Mouse (Mus musculus): ENCODE results near the gene P2rx1. TPM values are rescaled to one million over a fixed set of nuclear protein-coding genes. Genes with fewer than 3 reads are reported as not detected.

Gene P2rx1
- total RNA-seq (2022), result under 1 TPM in 3 of 4 experiments, not detected in 1; 0.45 to 0.55 (median 0.54) TPM

DNA sequence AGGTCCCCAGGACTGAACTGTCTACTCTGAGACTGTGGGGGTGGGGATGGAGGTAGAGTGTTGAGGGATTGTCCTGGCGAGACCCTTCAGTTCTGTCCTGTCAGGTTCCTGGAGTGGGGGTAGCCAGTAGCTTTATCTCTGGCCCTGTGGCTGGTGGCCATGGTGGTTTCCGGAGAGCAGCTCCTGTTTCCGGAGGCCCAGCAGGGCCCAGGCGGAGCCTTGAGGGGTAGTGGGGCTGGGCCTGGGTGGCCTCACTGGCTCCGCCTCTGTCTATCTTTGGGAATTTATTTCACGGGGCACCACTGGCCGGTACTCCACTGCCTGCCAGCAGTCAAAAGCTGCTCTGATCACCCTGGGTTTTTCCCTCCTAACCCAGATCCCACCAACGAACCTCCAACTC, at the start of gene P2rx1:
Gene P2rx1 (plus strand): TSS at position 333 of the 400 bp plus-strand sequence.
- DNase-seq (ENCODE audit: low spot score in 2 of 2), result no peak

DNA sequence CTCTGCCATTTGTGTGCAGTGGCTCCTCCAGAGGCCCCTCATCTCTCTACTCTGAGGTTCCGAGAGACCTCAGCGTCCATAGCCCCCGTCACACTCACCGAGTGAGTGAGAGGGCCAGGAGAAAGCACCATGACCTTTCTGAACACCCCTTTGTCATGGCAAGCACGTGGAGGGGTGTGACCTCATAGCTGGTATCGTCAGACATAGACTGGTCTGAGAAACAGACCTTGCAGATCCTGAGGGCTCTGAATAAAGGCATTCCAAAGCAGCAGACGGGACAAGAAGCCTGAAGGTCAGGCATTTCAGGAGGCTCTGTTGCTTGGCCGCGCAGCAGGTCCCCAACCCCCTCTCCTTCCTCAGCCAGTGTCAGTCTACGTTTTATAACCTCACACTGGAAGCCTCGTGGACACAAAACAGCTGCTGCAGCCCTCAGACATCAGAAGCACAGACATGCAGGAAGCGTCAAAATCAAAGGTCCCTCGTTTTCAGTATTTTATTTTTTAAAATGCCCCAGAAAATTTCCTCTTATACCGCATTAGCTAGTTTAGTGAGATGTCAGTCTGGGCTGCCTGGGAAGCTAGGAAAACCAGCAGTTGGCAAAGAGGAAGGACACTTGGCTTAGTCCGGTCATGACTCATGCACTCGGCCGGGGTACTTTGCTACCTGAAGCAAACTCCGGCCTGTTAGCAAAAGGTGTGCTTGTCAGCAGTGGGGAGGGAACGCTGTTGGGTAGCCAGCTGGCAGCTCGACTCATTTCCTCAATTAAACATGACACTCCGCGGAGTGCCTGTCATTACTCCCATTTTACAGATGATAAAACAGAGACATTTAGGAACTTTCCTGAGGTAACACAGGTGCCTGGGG, 47.5 kb upstream of the P2rx1 start:
- no peak for DNase-seq (ENCODE audit: low spot score in 2 of 2)

DNA sequence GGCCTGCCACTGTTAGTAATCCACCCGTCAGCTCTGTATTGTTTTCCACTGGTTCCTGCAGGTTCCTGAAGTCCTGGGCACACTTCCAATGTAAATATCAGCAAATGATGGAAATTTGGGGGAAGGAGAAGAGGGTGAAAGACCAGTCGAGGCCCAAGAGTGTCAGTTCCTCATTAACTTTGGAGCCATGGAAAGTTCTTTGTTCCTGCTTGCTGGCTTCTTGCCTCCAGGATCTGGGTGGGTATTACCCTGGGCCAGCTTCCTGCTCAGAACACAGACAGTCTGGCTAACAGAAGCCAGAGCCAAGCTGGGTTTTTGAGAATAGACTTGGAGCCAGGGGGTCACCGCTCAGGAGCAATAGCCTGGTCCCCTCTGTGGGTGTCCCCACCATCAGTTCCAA, 46.7 kb upstream of the P2rx1 start:
- DNase-seq (ENCODE audit: low spot score in 2 of 2), result no peak

DNA sequence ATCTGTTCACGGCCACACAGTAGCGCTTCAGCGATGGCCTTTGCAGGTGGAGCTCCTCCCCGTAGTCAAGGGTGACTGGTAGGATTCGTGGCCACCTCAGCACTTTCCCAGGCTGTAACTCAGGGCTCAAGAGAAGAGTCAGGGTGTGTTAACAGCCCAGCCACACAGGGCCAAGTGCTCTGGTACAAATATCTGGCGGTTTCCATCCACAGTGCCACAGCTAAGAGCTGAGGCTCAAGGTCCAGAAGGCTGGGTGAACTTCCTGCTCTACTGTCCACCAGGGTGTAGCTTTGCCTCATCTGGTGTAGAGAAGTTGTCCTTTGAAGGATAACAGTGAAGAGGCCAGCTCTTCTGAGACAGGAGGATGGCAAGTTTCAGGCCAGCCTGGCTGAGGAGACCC, 46.2 kb upstream of the P2rx1 start:
- DNase-seq (ENCODE audit: low spot score in 2 of 2), result no peak

DNA sequence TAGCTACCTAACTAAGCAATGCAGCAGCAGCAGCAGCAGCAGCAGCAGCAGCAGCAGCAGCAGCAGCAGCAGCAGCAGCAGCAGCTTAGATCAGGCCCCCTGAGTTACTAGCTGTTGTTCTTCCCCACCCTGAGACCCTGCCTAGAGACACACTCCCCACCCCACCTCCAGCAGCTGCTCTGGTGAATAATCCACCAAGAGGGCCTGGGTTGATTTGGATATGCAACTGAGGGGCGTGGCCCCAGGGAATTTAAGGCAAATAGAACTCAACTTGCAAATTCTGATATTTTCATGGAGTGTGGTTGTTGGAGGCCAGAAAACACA, 45.8 kb upstream of the P2rx1 start:
- no peak for DNase-seq (ENCODE audit: low spot score in 2 of 2)

DNA sequence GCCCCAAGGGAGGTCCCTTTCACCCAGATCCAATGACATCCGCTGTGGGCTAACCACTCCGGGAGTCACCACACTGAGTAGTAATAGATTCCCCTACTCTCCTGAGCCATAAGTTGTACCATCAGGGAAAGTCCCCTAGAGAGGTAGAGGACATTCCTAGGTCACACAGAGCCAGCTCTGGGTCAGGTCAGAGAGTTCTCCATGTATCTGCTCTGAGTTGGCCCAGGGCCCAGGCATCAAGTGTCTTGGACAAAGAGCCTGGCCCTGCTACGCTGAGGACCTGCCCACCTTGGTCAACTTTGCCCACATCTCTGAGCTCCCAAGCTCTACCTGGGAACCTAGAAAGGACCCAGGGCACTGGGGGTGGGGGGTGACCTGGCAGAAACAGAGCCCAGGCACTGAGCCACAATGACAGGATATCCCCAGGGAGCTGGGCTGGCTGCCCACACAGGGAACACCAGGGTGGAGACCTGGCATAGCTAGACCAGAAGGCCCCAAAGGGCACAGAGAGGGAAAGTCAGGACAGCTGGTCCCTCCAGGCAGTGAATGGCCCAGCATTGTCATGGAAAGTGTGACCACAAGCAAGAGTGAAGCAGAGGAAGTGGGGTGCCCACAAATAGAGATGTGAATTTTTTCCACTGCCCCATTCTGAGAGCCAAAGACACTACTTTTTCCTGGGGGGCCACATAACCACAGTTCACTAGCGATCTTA, 45.3 kb upstream of the P2rx1 start:
- no peak for DNase-seq (ENCODE audit: low spot score in 2 of 2)

DNA sequence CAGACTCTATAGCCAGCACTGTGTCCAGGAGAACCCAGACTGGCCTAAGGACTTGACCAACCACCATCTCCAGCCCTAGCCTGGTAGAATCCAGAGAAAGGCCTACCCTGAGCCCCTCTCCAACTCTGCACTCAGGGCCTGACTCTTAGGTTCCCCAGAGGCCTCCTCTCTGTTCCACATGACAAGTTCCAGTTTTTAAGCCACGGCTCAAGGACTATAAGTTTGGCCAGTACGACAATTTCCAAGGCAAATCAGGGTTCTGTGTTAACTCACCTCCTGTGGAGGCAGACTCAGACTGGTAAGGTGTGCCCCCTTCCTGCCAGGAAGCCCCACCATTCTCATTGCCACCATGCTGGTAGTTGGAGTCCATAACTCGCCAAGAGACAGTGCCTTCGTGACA, 44.7 kb upstream of the P2rx1 start:
- no peak for DNase-seq (ENCODE audit: low spot score in 2 of 2)

DNA sequence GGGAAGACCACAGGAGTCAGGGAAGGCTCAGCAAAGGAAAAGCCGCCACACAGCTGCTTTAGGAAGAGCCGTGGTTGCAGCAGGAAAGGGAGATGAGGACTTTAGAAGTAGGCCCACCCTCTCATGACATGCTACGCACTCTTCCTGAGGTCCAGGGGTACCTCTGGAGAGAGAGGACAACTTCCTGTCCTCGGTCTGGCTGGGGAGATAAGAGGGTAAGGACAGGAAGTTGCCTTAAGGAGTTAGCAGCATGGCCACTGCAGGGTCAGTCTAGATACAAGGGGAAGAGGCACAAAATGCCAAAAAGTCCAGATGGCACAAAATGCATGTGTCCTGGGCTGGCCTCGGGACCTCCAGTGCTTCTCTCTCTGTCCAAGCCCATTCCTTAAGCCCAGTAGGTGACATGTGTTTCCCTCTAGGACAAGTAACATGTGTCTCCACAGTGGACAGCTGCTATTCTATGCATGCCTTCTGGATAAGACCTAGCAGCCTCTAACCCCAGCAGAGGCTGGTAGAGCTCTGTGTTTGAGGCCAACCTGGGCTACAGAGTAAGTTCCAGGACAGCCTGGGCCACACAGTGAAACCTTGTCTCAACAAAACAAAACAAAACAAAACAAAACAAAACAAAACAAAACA, 43.4 kb upstream of the P2rx1 start:
- no peak for DNase-seq (ENCODE audit: low spot score in 2 of 2)

DNA sequence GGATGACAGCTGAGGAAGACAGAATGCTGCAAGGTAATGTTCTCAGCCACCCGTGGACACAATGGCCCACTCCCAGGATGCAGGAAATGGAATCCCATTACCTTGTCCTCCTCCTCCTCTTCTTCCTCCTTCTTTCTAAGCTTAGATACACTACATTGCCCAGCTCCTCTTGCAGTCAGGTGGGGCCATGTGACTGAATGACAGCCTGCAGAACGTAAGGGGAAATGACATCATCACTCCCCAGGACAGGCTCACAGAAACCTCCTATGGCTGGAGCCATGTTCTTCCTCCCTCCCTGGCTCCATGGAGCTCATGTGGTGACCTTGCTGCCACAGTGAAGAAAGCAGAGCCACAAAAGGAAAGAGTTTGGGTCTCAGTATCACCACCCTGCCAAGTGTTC, 41.6 kb upstream of the P2rx1 start:
- no peak for DNase-seq (ENCODE audit: low spot score in 2 of 2)

DNA sequence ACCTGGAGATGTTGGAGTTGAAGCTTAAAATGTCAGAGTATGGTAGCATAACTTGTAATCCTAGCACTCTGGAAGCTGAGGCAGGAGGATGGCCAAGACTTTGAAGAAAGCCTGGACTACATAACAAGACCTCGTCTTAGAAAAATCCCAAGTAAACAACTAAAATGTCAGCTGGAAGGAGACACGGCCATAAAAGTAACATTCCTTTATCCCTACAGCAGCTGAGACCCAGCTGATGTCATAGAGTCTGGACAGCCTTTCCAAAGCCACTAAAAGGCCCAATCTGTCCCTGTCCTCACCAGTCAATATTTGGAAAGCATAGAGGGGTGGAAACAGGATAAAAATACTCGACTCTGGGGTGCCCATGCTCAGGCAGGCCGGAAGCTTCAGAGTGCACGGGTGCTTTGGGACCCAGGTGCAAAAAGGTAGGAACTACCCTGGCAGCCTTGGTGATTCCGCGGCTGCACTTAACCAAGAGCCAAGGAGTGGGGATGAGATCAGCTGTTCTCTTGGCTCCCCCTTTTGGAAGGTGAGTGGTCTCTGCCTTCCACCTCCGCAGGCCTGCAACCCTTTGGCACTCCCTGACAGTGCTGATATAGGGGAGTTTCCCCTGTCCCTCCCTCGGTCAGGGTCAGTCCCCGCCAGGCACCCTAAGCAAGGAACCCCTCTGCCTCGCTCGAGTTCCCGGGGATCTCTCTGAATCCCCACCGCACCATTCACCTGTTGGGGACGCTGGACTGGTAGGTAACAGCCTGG, 38.8 kb upstream of the P2rx1 start:
- no peak for DNase-seq (ENCODE audit: low spot score in 2 of 2)

DNA sequence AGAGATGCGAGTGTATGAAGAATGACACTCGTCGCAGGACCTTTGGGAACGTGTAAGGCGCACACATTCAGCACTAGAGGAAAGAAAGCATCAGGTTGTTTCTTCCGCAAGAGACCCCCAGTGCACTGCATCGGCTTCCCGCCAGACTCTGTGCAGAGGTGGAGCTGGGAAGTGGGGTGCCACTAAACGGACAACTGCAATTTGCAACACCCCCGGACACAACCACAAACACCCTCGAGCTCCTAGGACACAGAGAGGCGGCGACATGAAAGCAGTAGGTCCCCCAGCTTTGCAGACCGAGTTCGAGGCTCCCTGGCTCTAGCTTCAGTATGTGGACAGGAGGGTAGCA, 38.2 kb upstream of the P2rx1 start:
- no peak for DNase-seq (ENCODE audit: low spot score in 2 of 2)

DNA sequence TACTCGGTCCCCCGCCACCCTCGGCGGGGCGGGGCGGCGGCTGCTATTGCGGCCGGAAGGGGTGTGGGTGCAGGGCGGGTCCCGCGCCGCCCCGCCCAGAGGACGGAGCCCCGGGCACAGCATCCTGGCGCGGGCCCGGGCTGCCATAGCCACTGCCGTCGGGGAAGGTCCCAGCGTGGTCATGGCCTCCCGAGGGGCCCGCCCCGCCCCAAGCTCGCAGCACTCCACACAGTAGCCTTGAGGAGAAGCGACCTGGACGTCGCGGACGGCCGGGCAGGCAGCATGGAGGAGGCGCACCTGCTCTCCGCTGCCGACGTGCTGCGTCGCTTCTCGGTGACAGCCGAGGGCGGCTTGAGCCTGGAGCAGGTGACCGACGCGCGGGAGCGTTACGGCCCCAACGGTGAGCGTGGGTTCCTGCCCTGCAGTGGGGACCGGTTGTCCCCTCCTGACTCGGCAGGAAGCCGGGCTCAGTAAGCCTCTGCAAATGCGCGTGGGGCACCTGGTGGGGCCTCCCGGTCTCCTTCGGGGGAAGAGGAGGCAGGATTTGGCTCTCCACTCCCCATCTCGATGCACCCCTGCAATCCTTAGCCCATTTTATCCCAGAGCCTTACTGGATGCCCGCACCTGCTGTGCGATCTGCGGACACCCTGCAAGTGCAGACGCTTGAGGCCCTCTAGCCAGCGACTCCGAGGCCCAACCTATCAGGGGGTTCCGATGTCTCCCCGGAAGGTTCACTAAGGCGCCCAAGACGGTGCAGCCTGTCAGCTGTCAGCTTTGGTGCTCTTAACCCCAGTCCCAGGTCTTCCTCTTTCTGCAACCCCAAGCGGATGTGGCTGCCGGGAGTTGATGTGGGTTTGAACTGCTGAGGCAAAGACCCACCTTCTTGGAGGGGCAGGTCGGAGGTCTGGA, 37.6 kb upstream of the P2rx1 start, which contains the start of gene Atp2a3:
Gene Atp2a3 (plus strand): TSS at position 98 of the 909 bp plus-strand sequence.
- DNase-seq (ENCODE audit: low spot score in 2 of 2), result no peak

DNA sequence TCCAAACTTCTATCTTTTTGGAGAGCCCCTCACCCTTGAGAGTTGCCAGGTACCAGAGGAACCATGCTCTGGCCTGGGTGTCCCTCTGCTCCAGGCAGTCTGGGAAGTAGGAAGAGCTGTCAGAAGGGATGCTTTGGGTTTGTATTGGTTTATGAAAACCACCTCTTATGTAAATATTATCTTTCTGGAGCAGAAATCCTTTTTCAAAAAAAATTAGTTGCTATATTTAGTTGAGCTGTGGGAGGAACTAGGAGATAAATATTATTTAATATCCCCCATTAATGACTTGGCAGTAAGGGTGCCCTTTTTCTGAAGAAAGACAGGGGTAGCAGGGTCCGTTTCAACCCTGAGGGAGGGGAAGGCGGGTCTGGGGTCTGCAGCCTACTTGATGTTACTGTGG, 36.5 kb upstream of the P2rx1 start:
- no peak for DNase-seq (ENCODE audit: low spot score in 2 of 2)

DNA sequence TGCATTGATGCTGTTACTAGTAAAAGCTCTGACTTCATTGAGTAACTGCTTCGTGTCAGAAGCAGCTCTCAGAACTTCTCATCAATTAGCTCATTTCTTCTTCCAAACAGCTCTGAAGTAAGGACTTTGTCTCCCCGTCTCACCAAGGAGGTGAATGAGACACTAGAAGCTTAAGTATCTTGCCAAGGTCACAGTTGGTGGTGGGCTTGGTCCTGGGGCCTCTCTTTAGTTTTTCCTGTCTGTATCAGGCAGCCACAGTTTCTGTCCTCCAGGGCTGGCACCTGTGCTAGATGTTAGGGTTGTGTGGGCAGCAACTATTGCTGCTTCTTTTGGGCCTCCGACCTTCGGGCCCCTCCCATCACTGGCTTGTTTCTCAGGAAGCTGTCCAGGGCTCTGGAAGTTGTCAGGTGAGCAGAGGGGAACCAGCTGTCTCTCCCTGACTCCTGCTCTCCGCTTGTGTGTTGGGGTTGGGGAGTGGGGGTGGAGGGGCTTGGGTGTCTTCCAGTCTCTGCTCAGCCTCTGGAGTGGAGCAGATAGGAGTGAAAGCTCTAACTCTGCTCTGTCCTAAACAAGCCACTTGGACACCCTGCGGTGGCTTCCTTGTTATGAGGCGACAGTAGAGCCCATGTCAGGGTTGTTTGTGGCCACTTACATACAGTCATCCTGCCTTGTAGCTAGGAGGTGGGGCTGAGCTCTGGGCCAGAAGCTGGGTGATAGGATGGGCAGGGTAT, 35.7 kb upstream of the P2rx1 start:
- no peak for DNase-seq (ENCODE audit: low spot score in 2 of 2)

DNA sequence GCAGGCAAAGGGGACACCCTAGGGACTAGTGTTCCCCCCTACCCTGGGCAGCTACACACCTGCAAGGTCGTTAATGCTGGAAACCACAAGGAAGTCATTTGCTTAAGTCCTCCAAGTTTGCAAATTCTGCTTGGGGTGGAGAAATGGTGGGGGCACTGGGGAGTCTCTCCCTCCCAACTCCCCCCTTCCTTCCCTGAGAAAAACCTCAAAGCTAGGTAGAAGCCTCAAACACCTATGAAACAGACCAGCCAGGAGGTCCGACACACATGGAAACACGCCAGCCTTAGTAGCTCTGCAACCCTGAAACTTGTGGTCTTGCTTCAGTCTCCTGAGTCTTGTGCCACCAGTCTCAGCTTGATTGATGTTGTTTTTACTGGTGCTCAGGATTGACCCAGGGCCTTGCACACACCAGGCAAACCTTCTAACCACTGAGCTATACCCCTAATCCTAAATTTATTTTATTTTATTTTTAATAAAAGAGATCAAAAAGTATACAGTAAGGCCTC, 35.1 kb upstream of the P2rx1 start:
- no peak for DNase-seq (ENCODE audit: low spot score in 2 of 2)

DNA sequence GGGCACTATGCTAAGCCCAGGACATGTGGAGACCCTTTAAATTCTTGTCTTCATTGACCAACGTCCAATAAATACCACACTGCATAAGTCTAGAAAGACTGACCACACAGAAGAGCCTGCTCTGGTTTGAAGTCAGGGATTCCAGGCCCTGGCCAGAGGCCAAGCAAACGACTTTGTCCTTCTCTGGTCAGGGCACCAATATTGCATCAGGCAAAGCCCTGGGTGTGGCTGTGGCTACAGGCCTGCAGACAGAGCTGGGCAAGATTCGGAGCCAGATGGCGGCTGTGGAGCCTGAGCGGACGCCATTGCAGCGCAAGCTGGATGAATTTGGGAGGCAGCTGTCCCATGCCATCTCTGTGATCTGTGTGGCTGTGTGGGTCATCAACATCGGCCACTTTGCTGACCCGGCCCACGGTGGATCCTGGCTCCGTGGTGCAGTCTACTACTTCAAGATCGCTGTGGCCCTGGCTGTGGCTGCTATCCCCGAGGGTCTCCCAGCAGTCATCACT, 23.9 kb upstream of the P2rx1 start:
- DNase-seq (ENCODE audit: low spot score in 2 of 2), result no peak

DNA sequence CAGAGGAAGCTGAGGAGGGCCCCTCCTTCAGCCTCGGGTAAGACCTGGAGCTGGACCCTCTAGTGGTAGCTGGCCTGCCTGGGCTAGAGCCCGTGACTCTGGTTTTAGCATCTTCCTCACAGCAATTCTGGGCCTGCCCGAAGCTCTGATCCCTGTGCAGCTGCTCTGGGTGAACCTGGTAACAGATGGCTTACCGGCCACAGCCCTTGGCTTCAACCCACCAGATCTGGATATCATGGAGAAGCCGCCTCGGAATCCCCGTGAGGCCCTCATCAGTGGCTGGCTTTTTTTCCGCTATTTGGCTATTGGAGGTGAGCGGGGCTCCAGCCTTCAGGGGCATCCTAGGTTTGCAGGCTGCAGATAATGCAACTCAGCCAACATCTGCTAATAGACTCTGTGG, 16.4 kb upstream of the P2rx1 start:
- no peak for DNase-seq (ENCODE audit: low spot score in 2 of 2)

DNA sequence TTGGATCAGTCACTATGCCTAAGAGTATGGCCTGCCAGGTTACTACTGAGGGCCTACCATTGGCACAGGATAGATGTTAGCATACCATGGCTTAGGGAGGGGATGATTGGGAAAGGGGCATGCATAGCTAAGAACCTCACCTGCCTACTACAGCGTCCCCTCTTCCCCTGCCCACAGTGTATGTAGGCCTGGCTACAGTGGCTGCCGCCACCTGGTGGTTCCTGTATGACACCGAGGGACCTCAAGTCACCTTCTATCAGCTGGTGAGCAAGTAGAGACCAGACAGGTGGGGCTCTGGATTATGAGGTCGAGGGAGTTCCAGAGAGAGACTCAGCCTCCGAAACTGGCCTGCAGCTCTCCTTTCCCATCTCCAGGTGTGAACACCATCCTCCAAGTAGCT, 15.6 kb upstream of the P2rx1 start:
- DNase-seq (ENCODE audit: low spot score in 2 of 2), result no peak

DNA sequence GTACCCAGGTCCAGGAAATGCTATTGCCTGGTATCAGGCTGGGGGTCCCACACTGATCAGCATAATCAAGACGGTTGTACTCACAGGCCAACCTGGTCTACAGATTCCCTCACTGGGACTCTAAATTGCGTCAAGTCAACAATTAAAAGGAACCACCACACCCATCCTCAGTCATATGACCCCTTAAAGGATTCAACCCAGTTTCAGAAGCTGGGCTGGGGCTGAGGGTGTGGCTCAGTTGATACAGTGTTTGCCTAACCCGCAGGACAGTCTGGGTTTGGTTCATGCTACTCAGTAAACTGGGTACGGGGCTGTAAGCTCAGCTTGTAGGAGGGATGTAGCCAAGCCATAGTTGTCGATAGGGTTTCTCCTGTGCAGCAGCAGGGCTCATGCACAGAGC, 12.2 kb upstream of the P2rx1 start:
- DNase-seq (ENCODE audit: low spot score in 2 of 2), result no peak

DNA sequence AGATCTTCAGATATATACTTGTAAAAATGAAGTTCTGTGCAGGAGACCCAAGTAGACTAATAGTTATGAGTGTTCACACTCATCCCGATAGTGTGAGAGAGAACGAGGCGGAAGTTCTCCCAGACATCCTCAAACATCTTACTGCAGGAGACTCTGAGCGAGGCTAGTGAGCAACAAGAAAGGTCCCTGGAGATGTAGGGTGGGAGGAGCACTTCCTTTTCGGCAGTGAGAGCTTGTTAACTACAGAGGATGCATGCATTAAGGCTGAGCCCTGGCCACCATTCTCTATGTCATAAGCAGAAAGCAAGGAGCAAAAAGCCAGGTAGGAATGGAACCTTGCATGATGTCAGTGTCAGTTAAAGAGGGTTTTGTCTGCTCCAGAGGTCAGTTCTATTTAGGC, 11.7 kb upstream of the P2rx1 start:
- DNase-seq (ENCODE audit: low spot score in 2 of 2), result no peak

All from layer of hippocampus, adult 8-10 months (tissue).